Mouse (Mus musculus) heart, embryonic 16.5 days (tissue): ENCODE measurements around the gene Synpo2l. TPM values are rescaled to one million over a fixed set of nuclear protein-coding genes. Genes with fewer than 3 reads are reported as not detected.

Experiments used
- ATAC-seq: fragments of 200-750 bp; cut with Nextera tagmentation; replicated peaks from 2 replicates; pipeline ENCODE4 v1.8.0; 2017; ENCODE audit warnings: moderate number of reproducible peaks; ENCODE audit not compliant: insufficient read depth, low FRiP score; ENCODE audit errors: extremely low read depth
- H3K27ac ChIP-seq: fragments of 300-500 bp; sonication (generic); 2 replicates; pipeline ENCODE4 v1.5.1; 2014; ENCODE audit warnings: mild to moderate bottlenecking, low read length, control low read depth, moderate library complexity
- H3K27me3 ChIP-seq: fragments of 300-500 bp; sonication (generic); 2 replicates; pipeline ENCODE4 v1.6.1; 2014; ENCODE audit warnings: low read length, mixed read lengths; ENCODE audit not compliant: control insufficient read depth, insufficient read depth
- H3K36me3 ChIP-seq: fragments of 300-500 bp; sonication (generic); 2 replicates; pipeline ENCODE4 v1.6.1; 2014; ENCODE audit not compliant: control insufficient read depth, insufficient read depth
- H3K4me1 ChIP-seq: fragments of 300-500 bp; sonication (generic); 2 replicates; pipeline ENCODE4 v1.6.1; 2014; ENCODE audit warnings: low read length, mixed read lengths; ENCODE audit not compliant: control insufficient read depth, insufficient read depth
- H3K4me2 ChIP-seq: fragments of 300-500 bp; sonication (generic); 2 replicates; pipeline ENCODE4 v1.6.1; 2014; ENCODE audit warnings: low read depth, mild to moderate bottlenecking, control low read depth, low read length
- H3K4me3 ChIP-seq: fragments of 300-500 bp; sonication (generic); 2 replicates; pipeline ENCODE4 v1.5.1; 2014; ENCODE audit warnings: mild to moderate bottlenecking, control low read depth, low read length
- H3K9ac ChIP-seq: fragments of 300-500 bp; sonication (generic); 2 replicates; pipeline ENCODE4 v1.6.1; 2014; ENCODE audit warnings: low read length, control low read depth
- H3K9me3 ChIP-seq: fragments of 300-500 bp; sonication (generic); replicated peaks from 2 replicates; pipeline ENCODE4 v1.6.1; 2016; ENCODE audit warnings: low read length; ENCODE audit not compliant: control insufficient read depth
- WGBS: fragments of 180-500 bp; shearing (Covaris S2); extraction: QIAGEN DNeasy Blood & Tissue Kit; methylation state at CpG from one replicate; pipeline ENCODE4 v1.1.7; 2014; 5-methylcytosine and 5-hydroxymethylcytosine counted together
- polyA plus RNA-seq: library from polyadenylated mRNA; unstranded; fragments of >200 nt; fragmentation: Nextera tagmentation; extraction: Ambion mirVana; gene quantifications from 2 replicates; pipeline ENCODE4 v1.2.1, GENCODE M21; 2015

The Synpo2l gene
- polyA plus RNA-seq, 1 experiment from 2014 or later = 183 TPM

DNA sequence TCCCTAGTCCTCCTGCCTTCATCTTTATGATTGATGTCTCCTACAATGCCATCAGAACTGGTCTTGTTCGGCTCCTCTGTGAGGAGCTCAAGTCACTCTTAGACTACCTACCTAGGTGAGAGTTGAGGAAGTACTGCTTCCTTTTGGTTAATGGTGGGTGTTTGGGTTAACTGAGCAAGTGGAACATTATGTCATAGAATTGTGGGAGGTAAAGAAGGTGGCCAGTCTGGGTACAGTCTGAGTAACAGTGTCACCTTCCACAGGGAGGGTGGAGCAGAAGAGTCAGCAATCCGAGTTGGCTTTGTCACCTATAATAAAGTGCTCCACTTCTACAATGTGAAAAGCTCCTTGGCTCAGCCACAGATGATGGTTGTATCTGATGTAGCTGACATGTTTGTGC lies 20.9 kb upstream of the Synpo2l start:
- peaks cover 87% of the 10 kb centered on the region for H3K36me3 ChIP-seq
- H3K9ac ChIP-seq = no peak overlapping the region
- WGBS = 85% methylated on average over 2 of the region's 2 CpGs
- no peak overlapping the region for H3K4me3 ChIP-seq
- ATAC-seq = no peak
- H3K9me3 ChIP-seq = no peaks in the 10 kb centered on the region
- no peak overlapping the region for H3K4me2 ChIP-seq
- no peaks in the 10 kb centered on the region for H3K27me3 ChIP-seq
- no peak overlapping the region for H3K27ac ChIP-seq
- no peaks in the 10 kb centered on the region; the same call in 1 of the 2 replicates for H3K4me1 ChIP-seq

DNA sequence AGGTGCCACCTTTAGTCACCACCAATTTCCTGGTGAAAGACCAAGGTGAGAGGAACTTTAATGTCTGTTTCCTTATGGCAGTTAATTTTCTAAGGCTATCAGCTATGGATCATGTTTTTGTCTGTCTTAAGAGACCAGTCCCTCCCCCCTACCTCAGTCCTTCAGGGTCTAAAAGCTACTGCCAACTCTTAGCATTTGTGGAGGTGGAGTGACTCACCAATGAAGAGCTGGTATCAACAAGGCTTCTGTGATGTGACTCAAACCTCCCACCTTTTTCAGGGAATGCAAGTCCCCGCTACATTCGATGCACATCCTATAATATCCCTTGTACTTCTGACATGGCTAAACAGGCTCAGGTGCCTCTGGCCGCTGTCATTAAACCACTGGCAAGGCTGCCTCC lies 18.4 kb upstream of the Synpo2l start:
- H3K27ac ChIP-seq = no peak overlapping the region
- H3K4me1 ChIP-seq = peaks cover 8% of the 10 kb centered on the region
- WGBS = 94% methylated on average over 3 of the region's 3 CpGs
- no peaks in the 10 kb centered on the region for H3K9me3 ChIP-seq
- no peak for ATAC-seq
- no peak overlapping the region for H3K9ac ChIP-seq
- H3K4me2 ChIP-seq = no peak overlapping the region
- peaks cover 90% of the 10 kb centered on the region for H3K36me3 ChIP-seq
- H3K4me3 ChIP-seq = no peak overlapping the region
- H3K27me3 ChIP-seq = no peaks in the 10 kb centered on the region

DNA sequence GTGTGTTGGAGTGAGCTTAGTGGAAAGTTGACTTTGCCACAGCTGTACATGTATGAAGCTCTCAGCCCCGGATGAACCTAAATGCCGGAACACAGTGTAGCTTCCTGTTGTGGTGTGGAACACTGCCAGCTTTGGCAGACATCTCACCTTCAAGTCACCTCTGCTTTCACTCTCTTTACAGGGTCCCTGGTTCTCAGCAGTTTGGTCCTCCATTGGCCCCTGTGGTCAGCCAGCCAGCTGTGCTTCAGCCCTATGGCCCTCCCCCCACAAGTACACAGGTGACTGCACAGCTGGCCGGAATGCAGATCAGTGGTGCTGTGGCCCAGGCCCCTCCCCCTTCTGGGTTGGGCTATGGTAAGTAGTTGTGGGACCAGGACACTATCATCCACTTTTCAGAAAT lies 14.3 kb upstream of the Synpo2l start:
- H3K4me1 ChIP-seq = peaks cover 8% of the 10 kb centered on the region

DNA sequence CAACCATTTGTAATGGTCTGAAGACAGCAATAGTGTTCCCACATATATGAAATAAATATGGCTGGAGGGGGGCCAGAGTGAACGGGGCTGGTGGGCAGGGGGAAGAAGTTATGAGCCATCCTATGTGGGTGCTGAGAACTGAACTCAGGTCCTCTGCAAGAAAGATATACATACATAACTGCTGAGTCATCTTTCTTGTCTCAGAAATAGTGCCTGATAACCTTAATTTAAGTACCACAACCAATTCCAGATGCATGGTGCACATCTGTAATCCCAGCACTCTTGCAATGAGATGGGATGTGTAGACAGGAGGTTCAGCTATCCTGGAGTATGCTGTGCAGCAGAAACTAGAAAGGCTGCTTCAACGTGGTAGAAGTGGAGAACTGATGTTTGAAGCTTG lies 13.6 kb upstream of the Synpo2l start:
- Histone ChIP-seq H3K36me3 (peaks cover 85% of the 10 kb centered on the region), H3K4me2 (no peak overlapping the region), H3K9me3 (no peaks in the 10 kb centered on the region), H3K4me3 (no peak overlapping the region), H3K27me3 (no peaks in the 10 kb centered on the region), H3K4me1 (peaks cover 8% of the 10 kb centered on the region), H3K27ac (peak overlapping the region; percentile 5), H3K9ac (no peak overlapping the region)
- WGBS = 87% methylated on average over 2 of the region's 2 CpGs
- no peak for ATAC-seq

More for the DNA sequence above, 14.3 kb upstream of the Synpo2l start:
- 27% methylated on average over 3 of the region's 3 CpGs for WGBS
- H3K9ac ChIP-seq = no peak overlapping the region
- H3K4me3 ChIP-seq = no peak overlapping the region
- ATAC-seq = peak; percentile 52; the same call in 1 of the 2 replicates
- H3K9me3 ChIP-seq = no peaks in the 10 kb centered on the region
- H3K4me2 ChIP-seq = no peak overlapping the region
- H3K36me3 ChIP-seq = peaks cover 88% of the 10 kb centered on the region
- H3K27me3 ChIP-seq = no peaks in the 10 kb centered on the region
- peak overlapping the region; percentile 5 for H3K27ac ChIP-seq

DNA sequence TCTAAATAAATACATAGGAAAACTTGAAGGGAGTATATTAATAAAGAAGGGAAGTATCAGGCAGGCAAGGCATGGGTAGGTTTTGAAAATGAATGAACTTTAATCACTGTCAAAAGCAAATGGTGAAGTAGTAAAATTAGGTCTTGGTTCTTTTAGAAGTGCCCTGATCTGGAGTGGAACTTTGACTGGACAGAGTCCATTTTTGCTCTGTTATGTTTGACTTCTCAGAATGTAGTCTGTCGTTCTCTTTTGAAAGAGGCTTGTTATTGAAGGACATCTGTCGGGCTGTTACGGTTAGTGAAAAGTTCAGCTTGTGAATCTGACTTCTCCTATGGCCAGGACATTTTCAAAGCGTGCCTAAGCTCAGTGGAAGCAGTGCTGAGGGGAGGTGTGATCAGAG lies 9.8 kb upstream of the Synpo2l start:
- no peaks in the 10 kb centered on the region; the same call in 1 of the 2 replicates for H3K9me3 ChIP-seq
- no peak overlapping the region for H3K4me2 ChIP-seq
- H3K36me3 ChIP-seq = peaks cover 56% of the 10 kb centered on the region
- WGBS = 84% methylated on average over 4 of the region's 4 CpGs
- H3K27ac ChIP-seq = no peak overlapping the region
- H3K4me1 ChIP-seq = peaks cover 24% of the 10 kb centered on the region
- H3K4me3 ChIP-seq = no peak overlapping the region
- H3K27me3 ChIP-seq = no peaks in the 10 kb centered on the region
- ATAC-seq = no peak
- no peak overlapping the region for H3K9ac ChIP-seq

DNA sequence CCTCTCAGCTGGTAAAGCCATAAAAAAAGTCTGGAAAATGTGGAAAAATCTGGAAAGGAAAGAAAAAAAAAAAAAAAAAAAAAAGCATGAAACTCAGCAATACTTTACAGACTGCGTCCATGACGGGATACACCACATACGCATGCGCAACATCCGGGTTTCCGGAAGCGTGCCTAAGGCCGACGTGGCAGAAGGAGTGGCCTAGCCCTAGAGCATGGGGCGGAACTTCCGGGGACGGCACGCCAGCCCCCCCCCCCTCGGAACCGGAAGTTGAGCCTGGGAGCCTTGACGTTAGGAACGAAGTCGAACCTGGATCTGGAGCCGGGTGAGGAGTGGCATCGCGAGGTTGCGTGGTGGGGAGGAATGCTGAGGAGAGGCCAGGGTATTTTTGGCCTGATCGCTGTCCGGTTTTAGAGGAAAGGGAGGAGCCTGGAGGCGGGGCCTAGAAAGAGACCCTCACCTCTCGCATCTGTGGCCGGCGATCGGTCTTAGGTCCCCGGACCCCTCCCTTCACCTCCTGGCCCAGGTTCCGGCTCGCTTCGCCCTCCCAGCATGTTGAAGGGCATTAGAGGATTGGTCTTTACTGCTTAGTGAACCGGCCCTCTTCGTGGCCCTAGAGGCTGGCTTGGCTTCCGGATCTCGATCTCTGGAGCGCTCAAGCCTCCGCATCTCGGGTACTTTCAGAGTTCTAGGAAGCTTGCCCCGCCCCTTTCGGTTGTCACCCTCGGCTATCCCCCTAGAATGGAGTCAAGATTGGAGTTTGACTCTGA lies 6.1 kb upstream of the Synpo2l start, which contains the start of gene Sec24c:
Sec24c (plus strand) TSS at position 245 of the 770 bp plus-strand sequence.
- 0% methylated on average over 43 of the region's 43 CpGs for WGBS

DNA sequence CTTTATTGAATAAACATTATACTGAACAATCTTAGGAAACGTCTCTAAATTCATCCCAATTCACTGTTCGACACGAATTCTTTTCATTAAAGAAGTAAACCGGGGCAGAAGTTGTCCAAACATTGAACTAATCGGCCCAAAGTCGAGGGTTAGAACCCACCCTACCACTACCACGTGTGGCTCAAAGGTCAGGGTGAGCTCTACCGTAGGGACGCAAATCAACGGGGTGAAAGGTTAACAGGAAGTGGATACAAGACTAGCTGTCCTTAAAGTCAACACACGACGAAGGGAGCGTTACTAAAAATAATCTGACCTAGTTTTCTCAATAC lies 5.5 kb upstream of the Synpo2l start:
- peak overlapping the region; percentile 91 for H3K4me2 ChIP-seq
- peak overlapping the region; percentile 75 for H3K9ac ChIP-seq
- no peak for ATAC-seq
- H3K4me1 ChIP-seq = peaks cover 21% of the 10 kb centered on the region
- no peaks in the 10 kb centered on the region; the same call in 1 of the 2 replicates for H3K9me3 ChIP-seq
- H3K36me3 ChIP-seq = peaks cover 20% of the 10 kb centered on the region
- peak overlapping the region; percentile 95 for H3K27ac ChIP-seq
- WGBS = 8% methylated on average over 13 of the region's 13 CpGs
- no peaks in the 10 kb centered on the region for H3K27me3 ChIP-seq
- peak overlapping the region; percentile 82 for H3K4me3 ChIP-seq

More for the DNA sequence above, 6.1 kb upstream of the Synpo2l start, which contains the start of gene Sec24c:
- Histone ChIP-seq H3K27ac (peak within 1 kb of the TSS; percentile 95), H3K36me3 (peaks cover 25% of the 10 kb centered on the region), H3K9ac (peak within 1 kb of the TSS; percentile 88), H3K4me1 (peaks cover 16% of the 10 kb centered on the region), H3K4me3 (peak within 1 kb of the TSS; percentile 82), H3K9me3 (no peaks in the 10 kb centered on the region; the same call in 1 of the 2 replicates), H3K4me2 (peak within 1 kb of the TSS; percentile 91), H3K27me3 (no peaks in the 10 kb centered on the region)
- ATAC-seq = peak; percentile 96

DNA sequence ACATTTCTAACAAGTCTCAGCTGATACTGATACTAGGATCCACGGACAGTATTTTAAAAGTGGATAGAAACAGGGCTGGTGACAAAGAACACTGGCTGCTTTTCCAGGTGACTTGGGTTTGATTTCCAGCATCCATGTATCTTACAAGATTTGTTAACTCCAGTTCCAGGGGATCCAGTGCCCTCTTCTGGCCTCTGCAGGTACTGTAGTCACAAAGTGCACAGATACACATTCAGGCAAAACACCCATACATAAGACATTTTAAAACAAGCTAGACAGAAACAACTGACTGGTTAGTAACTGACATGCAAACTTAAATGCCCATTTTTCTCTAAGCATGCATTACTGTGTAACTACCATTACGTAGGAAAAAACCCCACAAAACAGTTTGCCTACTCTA lies 4.8 kb upstream of the Synpo2l start:
- 89% methylated on average over 2 of the region's 2 CpGs for WGBS
- Histone ChIP-seq H3K27ac (no peak overlapping the region; the same call in 1 of the 2 replicates), H3K4me3 (no peak overlapping the region), H3K27me3 (no peaks in the 10 kb centered on the region), H3K9ac (no peak overlapping the region), H3K9me3 (no peaks in the 10 kb centered on the region; the same call in 1 of the 2 replicates), H3K36me3 (peaks cover 13% of the 10 kb centered on the region), H3K4me2 (no peak overlapping the region), H3K4me1 (peaks cover 23% of the 10 kb centered on the region)
- no peak for ATAC-seq

DNA sequence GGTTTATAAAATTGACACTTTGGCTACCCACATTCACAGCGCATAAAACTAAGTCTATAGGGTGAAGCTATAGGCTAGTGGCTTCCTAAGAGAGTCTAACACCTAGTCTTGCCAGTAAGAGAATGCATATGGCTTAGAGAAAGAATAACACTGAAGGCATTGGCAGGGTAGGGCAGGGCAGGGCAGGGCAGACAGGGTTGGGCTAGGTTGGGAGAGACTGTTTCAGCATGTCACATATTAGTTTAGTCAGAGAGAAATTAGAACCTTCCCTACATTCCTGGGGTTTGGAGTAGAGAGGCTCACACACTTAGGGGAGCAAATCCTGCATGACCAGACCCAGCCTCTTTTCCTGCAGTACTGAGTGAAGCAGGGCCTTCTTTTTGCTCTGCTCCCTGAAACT lies 685 bp downstream of the Synpo2l start:
- Histone ChIP-seq H3K4me2 (peak overlapping the region; percentile 90), H3K9me3 (no peaks in the 10 kb centered on the region), H3K27ac (peak overlapping the region; percentile 92), H3K4me3 (peak overlapping the region; percentile 53), H3K9ac (peak overlapping the region; percentile 81), H3K36me3 (no peaks in the 10 kb centered on the region), H3K27me3 (no peaks in the 10 kb centered on the region), H3K4me1 (peaks cover 18% of the 10 kb centered on the region)
- 63% methylated on average over 1 of the region's 1 CpGs for WGBS
- ATAC-seq = no peak
